15 mouse cellular contexts compared by ENCODE assay signal in the genomic region with DNA sequence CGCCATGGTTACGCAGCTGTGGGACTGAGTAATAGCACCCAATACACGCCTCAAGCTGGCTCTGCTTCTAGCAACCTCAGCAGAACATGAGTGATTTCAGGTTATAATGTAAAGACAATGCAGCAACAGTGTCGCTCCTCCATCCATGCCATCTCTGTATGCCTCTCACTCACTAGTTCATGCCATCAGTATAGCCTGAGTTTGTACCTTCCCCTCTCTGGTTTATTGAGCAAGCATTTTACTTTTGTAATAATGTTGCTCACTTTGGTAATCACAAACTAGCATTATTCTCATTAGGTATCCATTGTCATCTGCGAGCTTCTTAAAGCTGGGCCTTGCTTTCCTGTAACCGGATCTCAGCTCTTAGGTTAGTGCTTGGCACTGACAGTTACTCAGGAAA.
"Had no signal": no experiment of that assay in that cellular context is flagged by ENCODE, and none has a peak within 500 bp of the region (broad histone marks: within the 10 kb centered on the region; RNA-seq: fewer than 3 reads in every experiment).

No protein-coding gene starts in this region.

- H3K4me3 ChIP-seq: midbrain, embryonic 10.5 days; midbrain, embryonic 12.5 days; neural tube, embryonic 12.5 days; stomach, embryonic 15.5 days had no signal

- H3K9me3 ChIP-seq: midbrain, embryonic 10.5 days; midbrain, embryonic 12.5 days; neural tube, embryonic 12.5 days; stomach, embryonic 15.5 days had no signal

- H3K27me3 ChIP-seq: midbrain, embryonic 12.5 days; neural tube, embryonic 12.5 days; stomach, embryonic 15.5 days had no signal

- H3K9ac ChIP-seq: lung, embryonic 14.5 days; midbrain, embryonic 12.5 days; neural tube, embryonic 12.5 days; stomach, embryonic 15.5 days had no signal

- H3K4me1 ChIP-seq: midbrain, embryonic 10.5 days; neural tube, embryonic 12.5 days; stomach, embryonic 15.5 days had no signal

- H3K36me3 ChIP-seq: neural tube, embryonic 12.5 days had no signal

- ATAC-seq: midbrain, embryonic 16.5 days had no signal

- DNase-seq: lung, adult 18-20 months; lung, embryonic 14.5 days; lung, postnatal 10 days; lung, postnatal 4 days; midbrain, embryonic 14.5 days; right cerebral cortex, postnatal 14 days; thymus, adult 2 months; thymus, postnatal 14 days; thymus, postnatal 36 days had no signal

- H3K27ac ChIP-seq: midbrain, embryonic 10.5 days; midbrain, embryonic 12.5 days; neural tube, embryonic 12.5 days; stomach, embryonic 15.5 days; stomach, postnatal 0 days had no signal

- H3K4me2 ChIP-seq: lung, embryonic 14.5 days; midbrain, embryonic 12.5 days; neural tube, embryonic 12.5 days; stomach, embryonic 15.5 days had no signal
